Mouse (Mus musculus) spleen, adult 2 months (tissue): ENCODE results near the gene Dnm1. TPM values are rescaled to one million over a fixed set of nuclear protein-coding genes. Genes with fewer than 3 reads are reported as not detected.

Experiments
- DNase-seq, 2 experiments: peaks; one replicate each; pipeline versions ENCODE4 v3.0.0 to v3.0.0-alpha.2; 2012 to 2021; ENCODE audit warnings: low spot score in 2 of 2, low read depth in 1 of 2
- H3K27ac ChIP-seq: fragments of 200-500 bp; 2 replicates; pipeline ENCODE4 v1.5.1; 2012; ENCODE audit warnings: low read length, inconsistent platforms; ENCODE audit not compliant: insufficient read depth
- H3K27me3 ChIP-seq: fragments of 200-500 bp; 2 replicates; pipeline ENCODE4 v1.6.1; 2012; ENCODE audit warnings: mild to moderate bottlenecking, moderate library complexity, low read length, inconsistent platforms; ENCODE audit not compliant: control insufficient read depth, insufficient read depth
- H3K36me3 ChIP-seq: fragments of 200-500 bp; 2 replicates; pipeline ENCODE4 v1.6.1; 2012; ENCODE audit warnings: mild to moderate bottlenecking, low read length, inconsistent platforms; ENCODE audit not compliant: control insufficient read depth, insufficient read depth
- H3K4me1 ChIP-seq: fragments of 200-500 bp; 2 replicates; pipeline ENCODE4 v1.6.1; 2011; ENCODE audit warnings: inconsistent platforms; ENCODE audit not compliant: control insufficient read depth, insufficient read depth, insufficient read length
- H3K4me3 ChIP-seq: fragments of 200-500 bp; 2 replicates; pipeline ENCODE4 v1.5.1; 2011; ENCODE audit warnings: mild to moderate bottlenecking, inconsistent platforms; ENCODE audit not compliant: insufficient read depth, insufficient read length; ENCODE audit errors: extremely low read depth
- CTCF ChIP-seq: fragments of 200-500 bp; IDR thresholded peaks from 2 replicates; pipeline ENCODE4 v1.5.1; 2011; ENCODE audit warnings: mild to moderate bottlenecking, inconsistent platforms; ENCODE audit not compliant: insufficient read depth, insufficient read length, insufficient replicate concordance; ENCODE audit errors: extremely low read depth
- POLR2A ChIP-seq: fragments of 200-500 bp; IDR thresholded peaks from 2 replicates; pipeline ENCODE4 v1.6.1; 2011; ENCODE audit warnings: low read depth, low read length, inconsistent platforms
- WGBS: fragments of 180-500 bp; shearing (Covaris S2); methylation state at CpG from one replicate; pipeline ENCODE4 v1.1.7; 2018; 5-methylcytosine and 5-hydroxymethylcytosine counted together
- polyA plus RNA-seq: library from polyadenylated mRNA; depleted of rRNA; stranded (reverse); fragments of >200 nt; gene quantifications from 2 replicates; pipeline ENCODE4 v1.2.3, GENCODE M21; 2012

The Dnm1 gene
- polyA plus RNA-seq, 1 experiment = 22.1 TPM

GRCm38 (mm10) chr2:32319586-32320580 lies 33.3 kb downstream of the Dnm1 start:
- 61% methylated on average over 9 of the region's 9 CpGs for WGBS
- Histone ChIP-seq H3K4me1 (no peaks in the 10 kb centered on the region), H3K27me3 (peaks cover 1% of the 10 kb centered on the region; the same call in 1 of the 2 replicates), H3K4me3 (no peak overlapping the region), H3K27ac (no peak overlapping the region), H3K36me3 (no peaks in the 10 kb centered on the region)
- no peak for TF ChIP-seq POLR2A
- no peak for TF ChIP-seq CTCF
- no peak for DNase-seq

DNA sequence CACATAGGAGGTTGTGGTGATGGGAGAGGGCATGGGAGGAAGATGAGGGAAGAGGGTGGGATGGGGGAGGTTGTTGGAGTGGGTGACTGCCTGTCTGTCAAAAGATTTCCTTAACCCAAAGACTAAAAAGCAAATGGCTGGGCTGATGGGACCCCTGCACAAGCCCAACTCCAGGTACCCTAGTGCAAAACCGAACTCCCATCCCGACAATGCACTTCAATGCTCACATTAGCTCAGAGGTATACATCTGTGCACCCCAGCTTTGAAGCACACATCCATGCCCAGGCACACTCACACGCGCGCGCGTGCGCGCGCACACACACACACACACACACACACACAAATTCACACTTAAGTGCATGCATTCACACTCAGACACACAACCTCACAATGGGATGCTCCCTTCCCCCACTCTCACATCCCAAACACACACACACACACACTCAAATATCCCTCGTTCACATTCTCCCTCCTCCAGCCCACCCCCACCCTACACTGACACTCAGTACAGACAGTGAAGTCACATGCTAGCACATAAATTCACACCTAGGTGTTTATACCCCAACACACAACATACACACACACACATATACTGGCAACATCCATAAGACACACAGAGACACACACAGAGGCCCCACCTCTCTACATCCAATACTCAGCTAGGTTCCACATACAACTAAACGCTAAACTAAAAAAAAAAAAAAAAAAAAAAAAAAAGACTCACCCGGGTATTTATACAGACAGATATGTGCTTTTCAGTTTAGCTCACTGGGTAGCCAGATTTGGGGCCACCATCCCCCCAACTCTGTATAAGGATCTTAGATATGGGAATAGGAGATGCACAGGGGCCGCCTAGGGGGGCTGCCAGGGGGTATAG lies 34.2 kb downstream of the Dnm1 start:
- no peak overlapping the region for H3K4me3 ChIP-seq
- no peaks in the 10 kb centered on the region for H3K36me3 ChIP-seq
- H3K27ac ChIP-seq = no peak overlapping the region
- 79% methylated on average over 14 of the region's 14 CpGs for WGBS
- DNase-seq = no peak
- H3K4me1 ChIP-seq = no peaks in the 10 kb centered on the region
- peaks cover 1% of the 10 kb centered on the region; the same call in 1 of the 2 replicates for H3K27me3 ChIP-seq
- TF ChIP-seq POLR2A = no peak
- TF ChIP-seq CTCF = no peak

GRCm38 (mm10) chr2:32317791-32318417 lies 35.2 kb downstream of the Dnm1 start:
- Histone ChIP-seq H3K36me3 (no peaks in the 10 kb centered on the region), H3K4me1 (no peaks in the 10 kb centered on the region), H3K4me3 (no peak overlapping the region), H3K27me3 (peaks cover 1% of the 10 kb centered on the region; the same call in 1 of the 2 replicates), H3K27ac (no peak overlapping the region; the same call in 1 of the 2 replicates)
- WGBS = 10% methylated on average over 18 of the region's 19 CpGs
- DNase-seq = no peak
- TF ChIP-seq POLR2A = no peak
- TF ChIP-seq CTCF = no peak

DNA sequence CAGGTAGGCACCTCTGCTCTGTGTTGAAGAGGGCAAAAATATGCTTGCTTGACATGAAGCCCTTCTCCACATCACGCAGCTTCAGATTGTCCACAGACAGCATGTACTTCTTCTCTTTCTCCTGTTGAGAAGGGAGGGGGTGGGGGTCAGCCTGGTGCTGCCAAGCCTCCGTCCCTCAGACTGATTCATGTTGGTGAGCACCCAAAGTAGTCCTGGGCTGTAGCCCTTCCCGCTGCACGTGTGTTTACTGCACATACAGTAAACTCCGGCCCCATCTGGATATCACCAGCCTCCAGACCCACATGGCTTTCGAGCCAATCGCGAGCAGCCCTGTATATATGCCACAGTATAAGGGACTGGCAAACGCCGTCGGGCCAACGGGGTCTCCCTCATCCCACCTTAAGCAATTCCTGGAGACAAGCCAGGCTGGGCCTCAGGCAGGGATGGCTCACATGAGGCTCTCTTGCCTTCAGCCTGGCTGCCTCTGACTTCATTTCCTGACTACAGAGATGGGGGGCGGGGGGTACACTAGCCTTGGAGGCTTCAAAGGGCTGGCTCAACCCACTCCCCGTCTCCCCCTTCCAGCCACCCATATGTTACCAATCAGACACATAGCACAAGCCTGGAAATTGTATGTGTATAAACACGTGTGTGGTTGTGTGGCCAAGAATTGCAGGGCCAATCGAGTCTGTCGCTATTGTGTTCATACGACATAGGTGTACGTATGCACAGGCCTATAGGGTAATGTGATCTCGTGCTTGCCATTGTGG lies 36.1 kb downstream of the Dnm1 start:
- Histone ChIP-seq H3K36me3 (no peaks in the 10 kb centered on the region), H3K27ac (no peak overlapping the region), H3K4me3 (no peak overlapping the region), H3K27me3 (peaks cover 6% of the 10 kb centered on the region), H3K4me1 (peaks cover 5% of the 10 kb centered on the region; the same call in 1 of the 2 replicates)
- no peak for DNase-seq
- TF ChIP-seq CTCF = no peak
- TF ChIP-seq POLR2A = no peak
- 76% methylated on average over 20 of the region's 20 CpGs for WGBS

DNA sequence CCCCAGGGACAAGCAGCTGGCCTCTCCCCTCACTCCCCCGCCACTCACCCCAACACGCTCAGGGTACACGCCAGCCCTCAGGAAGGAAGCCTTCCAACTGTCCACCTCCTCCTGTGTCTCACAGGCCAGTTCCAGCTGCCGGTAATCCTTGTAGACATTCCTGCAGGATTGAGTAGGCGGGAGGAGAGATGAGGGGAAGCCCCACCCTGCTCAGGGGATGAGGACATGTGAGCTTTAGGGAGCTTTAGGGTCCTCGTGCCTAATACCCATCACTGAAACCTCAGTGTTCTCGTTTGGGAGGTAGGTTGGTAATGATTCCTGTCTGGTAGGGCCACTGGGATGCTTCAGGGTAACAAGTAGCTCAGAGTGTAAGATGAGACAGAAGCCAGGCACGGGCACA lies 37.4 kb downstream of the Dnm1 start:
- no peaks in the 10 kb centered on the region for H3K36me3 ChIP-seq
- H3K27ac ChIP-seq = no peak overlapping the region
- WGBS = 74% methylated on average over 8 of the region's 8 CpGs
- H3K4me1 ChIP-seq = peaks cover 14% of the 10 kb centered on the region
- peaks cover 11% of the 10 kb centered on the region for H3K27me3 ChIP-seq
- DNase-seq = no peak
- H3K4me3 ChIP-seq = no peak overlapping the region
- TF ChIP-seq POLR2A = no peak
- no peak for TF ChIP-seq CTCF

DNA sequence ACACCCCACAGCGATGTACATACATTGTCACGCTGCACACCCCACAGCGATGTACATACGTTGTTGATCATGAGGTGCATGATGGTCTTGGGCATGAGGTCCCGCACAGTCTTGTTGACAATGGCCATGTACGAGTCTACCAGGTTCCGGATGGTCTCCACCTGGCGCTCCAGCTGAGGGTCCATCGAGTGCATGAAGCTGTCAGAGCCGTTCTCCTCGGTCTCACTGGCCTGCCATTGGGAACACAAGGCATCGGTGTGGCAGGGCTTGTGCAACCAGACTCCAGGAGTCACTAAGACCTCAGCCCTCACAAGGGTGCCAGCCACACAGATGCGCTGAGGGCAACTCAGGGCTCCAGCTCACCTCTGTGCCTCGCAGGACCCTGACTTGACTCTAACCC lies 38.3 kb downstream of the Dnm1 start:
- H3K36me3 ChIP-seq = no peaks in the 10 kb centered on the region
- H3K27me3 ChIP-seq = peaks cover 11% of the 10 kb centered on the region
- H3K4me3 ChIP-seq = no peak overlapping the region
- TF ChIP-seq CTCF (no peak), POLR2A (no peak)
- H3K27ac ChIP-seq = no peak overlapping the region
- 96% methylated on average over 14 of the region's 14 CpGs for WGBS
- no peak for DNase-seq
- peaks cover 14% of the 10 kb centered on the region for H3K4me1 ChIP-seq
